Mouse (Mus musculus): ENCODE measurements around the gene Vamp4. TPM values are rescaled to one million over a fixed set of nuclear protein-coding genes. Genes with fewer than 3 reads are reported as not detected.

Gene Vamp4
- polyA plus RNA-seq (2014; fragmentation: Illumina TruSeq; extraction: RNeasy Lipid Tissue Mini Kit (QIAGEN cat#74804); ENCODE audit: low replicate concordance) = 89.5 TPM

DNA sequence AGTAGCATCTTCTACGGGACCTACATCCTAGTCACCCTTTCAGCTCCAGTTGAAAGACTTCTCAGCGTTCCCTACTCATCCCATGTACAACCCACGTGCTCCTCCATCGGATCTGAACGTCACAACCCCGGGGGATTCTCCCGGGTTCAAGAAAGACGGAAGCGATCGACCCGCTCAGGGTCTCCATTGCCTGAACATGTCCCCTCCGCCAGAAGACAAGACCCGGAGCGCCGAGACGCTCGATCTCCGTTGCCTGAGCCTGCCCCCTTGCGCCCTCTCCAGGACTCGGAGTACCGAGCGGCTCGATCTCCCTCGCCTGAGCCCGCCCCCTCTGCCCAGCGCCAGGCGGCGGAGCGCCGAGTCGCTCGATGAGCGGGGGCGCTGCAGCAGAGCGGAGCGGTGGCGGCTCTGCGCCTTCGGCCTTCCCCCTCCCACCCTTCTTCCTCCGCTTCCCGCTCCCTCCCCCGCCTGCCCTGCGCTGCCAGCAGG is at the start of gene Vamp4:
Gene Vamp4, plus strand, starts transcription at position 256 of the 489 bp plus-strand sequence.

DNA sequence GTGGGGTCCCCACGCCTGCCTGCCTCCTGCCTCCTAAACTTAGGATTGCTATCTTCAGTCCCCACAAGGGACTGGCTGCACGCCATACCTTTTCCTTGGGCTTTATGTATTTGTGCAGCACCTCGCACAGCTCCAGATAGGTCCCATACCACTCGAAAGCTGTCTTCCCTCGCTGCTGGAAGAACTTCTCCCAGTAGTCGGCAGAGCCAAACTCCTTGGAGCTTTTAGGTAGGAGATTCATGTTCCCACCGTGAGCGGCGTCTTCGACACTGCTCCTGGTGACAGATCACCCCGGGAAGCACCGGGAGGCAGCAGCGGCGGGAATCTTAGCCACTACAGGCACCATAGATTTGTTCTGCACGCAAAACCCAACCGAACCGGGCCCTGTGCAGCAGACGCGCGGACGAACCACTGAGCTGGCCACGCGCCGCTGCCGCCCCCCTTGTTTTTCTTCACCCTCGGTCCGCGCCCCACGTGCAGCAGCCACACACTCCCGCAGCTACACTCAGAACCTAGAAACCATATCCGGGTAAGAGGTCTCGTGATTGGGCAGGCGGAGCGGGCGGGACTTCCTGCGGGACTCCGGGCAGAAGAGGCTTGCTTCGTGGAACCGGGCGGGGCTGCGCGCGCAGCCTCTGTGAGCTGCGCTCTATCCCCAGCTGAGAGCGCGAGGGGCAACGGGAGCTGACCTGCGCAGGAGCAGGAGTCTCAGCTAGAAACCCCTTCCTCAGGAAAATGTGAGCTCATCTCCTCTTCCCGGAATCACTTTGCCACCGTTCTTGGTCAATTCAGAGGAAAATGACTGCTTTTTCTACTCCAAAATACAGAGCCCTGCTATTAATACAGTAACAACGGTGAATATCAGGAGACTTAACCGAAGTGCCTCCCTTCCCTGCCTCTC is 22.0 kb upstream of the Vamp4 start, which contains the start of gene Mettl13:
Gene Mettl13, minus strand, starts transcription at position 536 of the 901 bp plus-strand sequence.

DNA sequence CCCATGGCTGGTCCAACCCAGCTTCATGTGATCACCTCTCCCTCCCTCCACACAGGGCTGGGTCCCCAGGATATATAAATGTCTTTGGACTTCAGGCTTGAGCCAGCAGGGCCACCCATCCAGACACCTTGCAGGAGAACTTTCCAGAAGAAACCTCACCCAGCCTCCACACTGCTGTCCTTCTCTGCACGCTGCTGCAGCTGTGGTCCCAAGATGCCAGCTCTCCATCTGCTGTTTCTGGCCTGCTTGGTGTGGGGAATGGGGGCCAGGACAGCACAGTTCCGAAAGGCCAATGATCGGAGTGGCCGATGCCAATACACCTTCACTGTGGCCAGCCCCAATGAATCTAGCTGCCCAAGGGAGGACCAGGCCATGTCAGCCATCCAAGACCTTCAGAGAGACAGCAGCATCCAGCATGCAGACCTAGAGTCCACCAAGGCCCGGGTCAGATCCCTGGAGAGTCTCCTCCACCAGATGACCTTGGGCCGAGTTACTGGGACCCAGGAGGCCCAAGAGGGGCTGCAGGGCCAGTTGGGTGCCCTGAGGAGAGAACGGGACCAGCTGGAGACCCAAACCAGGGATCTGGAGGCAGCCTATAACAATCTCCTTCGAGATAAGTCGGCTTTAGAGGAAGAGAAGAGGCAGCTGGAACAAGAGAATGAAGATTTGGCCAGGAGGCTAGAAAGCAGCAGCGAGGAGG is 68.9 kb downstream of the Vamp4 start, which contains the start of gene Myoc:
Gene Myoc, plus strand, starts transcription at position 105 of the 700 bp plus-strand sequence.

Other genes with a start within 250 kb of the Vamp4 start
- gene Dnm3, start 92.5 kb upstream of the Vamp4 start, polyA plus RNA-seq (2014; fragmentation: Illumina TruSeq; extraction: RNeasy Lipid Tissue Mini Kit (QIAGEN cat#74804); ENCODE audit: low replicate concordance) = 3.0 TPM
- 1.3 TPM for gene Mettl13, start 22.0 kb upstream of the Vamp4 start, polyA plus RNA-seq (2014; fragmentation: Illumina TruSeq; extraction: RNeasy Lipid Tissue Mini Kit (QIAGEN cat#74804); ENCODE audit: low replicate concordance)
- not detected for gene Myoc, start 68.6 kb downstream of the Vamp4 start, polyA plus RNA-seq (2014; fragmentation: Illumina TruSeq; extraction: RNeasy Lipid Tissue Mini Kit (QIAGEN cat#74804); ENCODE audit: low replicate concordance)
- gene Myocos, start 87.7 kb downstream of the Vamp4 start, polyA plus RNA-seq (2014; fragmentation: Illumina TruSeq; extraction: RNeasy Lipid Tissue Mini Kit (QIAGEN cat#74804); ENCODE audit: low replicate concordance) = not detected
- gene Prrc2c, start 170.0 kb downstream of the Vamp4 start, polyA plus RNA-seq (2014; fragmentation: Illumina TruSeq; extraction: RNeasy Lipid Tissue Mini Kit (QIAGEN cat#74804); ENCODE audit: low replicate concordance) = 48.9 TPM
- gene Fmo4, start 243.5 kb downstream of the Vamp4 start, polyA plus RNA-seq (2014; fragmentation: Illumina TruSeq; extraction: RNeasy Lipid Tissue Mini Kit (QIAGEN cat#74804); ENCODE audit: low replicate concordance) = 130 TPM